Mouse (Mus musculus): ENCODE measurements around the gene Prex1. TPM values are rescaled to one million over a fixed set of nuclear protein-coding genes. Genes with fewer than 3 reads are reported as not detected.
A peak's percentile ranks its signal among the peaks of the same experiment; 100 is the strongest.

Gene Prex1
- polyA plus RNA-seq, 1 experiment: 38.8 TPM

- H3K4me1 ChIP-seq (ENCODE audit: control insufficient read depth, insufficient read depth, low read length): peaks cover 17% of the 10 kb centered on the region
- H3K4me3 ChIP-seq (replicated peaks; ENCODE audit: control insufficient read depth, low read depth, low read length): no peak overlapping the region
- H3K27ac ChIP-seq (ENCODE audit: control insufficient read depth, insufficient read depth, low read depth, low read length, poor library complexity): peak overlapping the region; percentile 67
- WGBS: 32% methylated on average over 17 of the region's 17 CpGs
- TF ChIP-seq POLR2A (IDR thresholded peaks at IDR 0.05; ENCODE audit: borderline replicate concordance, control insufficient read depth, low read depth, low read length): no peak
- no peak for TF ChIP-seq CTCF (IDR thresholded peaks at IDR 0.05; ENCODE audit: control insufficient read depth, insufficient read depth, low read length)
Observed at GRCm38 (mm10) chr2:166629941-166630674, 83.5 kb downstream of the Prex1 start.

- Histone ChIP-seq H3K4me1 (ENCODE audit: control insufficient read depth, insufficient read depth, low read length) (peaks cover 23% of the 10 kb centered on the region), H3K27ac (ENCODE audit: control insufficient read depth, insufficient read depth, low read depth, low read length, poor library complexity) (peak overlapping the region; percentile 60), H3K4me3 (replicated peaks; ENCODE audit: control insufficient read depth, low read depth, low read length) (no peak overlapping the region)
- WGBS: 53% methylated on average over 6 of the region's 6 CpGs
- no peak for TF ChIP-seq CTCF (IDR thresholded peaks at IDR 0.05; ENCODE audit: control insufficient read depth, insufficient read depth, low read length)
Observed at GRCm38 (mm10) chr2:166627578-166627977, 86.1 kb downstream of the Prex1 start.

GRCm38 (mm10) chr2:166625219-166625618 lies 88.4 kb downstream of the Prex1 start:
- Histone ChIP-seq H3K4me3 (replicated peaks; ENCODE audit: control insufficient read depth, low read depth, low read length) (no peak overlapping the region), H3K27ac (ENCODE audit: control insufficient read depth, insufficient read depth, low read depth, low read length, poor library complexity) (peak overlapping the region; percentile 24; the same call in 1 of the 2 replicates), H3K4me1 (ENCODE audit: control insufficient read depth, insufficient read depth, low read length) (peaks cover 20% of the 10 kb centered on the region)
- no peak for TF ChIP-seq CTCF (IDR thresholded peaks at IDR 0.05; ENCODE audit: control insufficient read depth, insufficient read depth, low read length)
- TF ChIP-seq POLR2A (IDR thresholded peaks at IDR 0.05; ENCODE audit: borderline replicate concordance, control insufficient read depth, low read depth, low read length): no peak
- WGBS: 35% methylated on average over 11 of the region's 11 CpGs

- WGBS: 38% methylated on average over 9 of the region's 9 CpGs
Observed at GRCm38 (mm10) chr2:166623081-166623567, 90.5 kb downstream of the Prex1 start.

GRCm38 (mm10) chr2:166622590-166622989 lies 91.0 kb downstream of the Prex1 start:
- Histone ChIP-seq H3K4me1 (ENCODE audit: control insufficient read depth, insufficient read depth, low read length) (peaks cover 18% of the 10 kb centered on the region), H3K4me3 (replicated peaks; ENCODE audit: control insufficient read depth, low read depth, low read length) (no peak overlapping the region), H3K27ac (ENCODE audit: control insufficient read depth, insufficient read depth, low read depth, low read length, poor library complexity) (peak overlapping the region; percentile 46; the same call in 1 of the 2 replicates)
- TF ChIP-seq CTCF (IDR thresholded peaks at IDR 0.05; ENCODE audit: control insufficient read depth, insufficient read depth, low read length) (no peak), POLR2A (IDR thresholded peaks at IDR 0.05; ENCODE audit: borderline replicate concordance, control insufficient read depth, low read depth, low read length) (no peak)
- WGBS: 26% methylated on average over 7 of the region's 7 CpGs

More at GRCm38 (mm10) chr2:166623081-166623567, 90.5 kb downstream of the Prex1 start:
- Histone ChIP-seq H3K4me1 (ENCODE audit: control insufficient read depth, insufficient read depth, low read length) (peaks cover 20% of the 10 kb centered on the region), H3K27ac (ENCODE audit: control insufficient read depth, insufficient read depth, low read depth, low read length, poor library complexity) (peak overlapping the region; percentile 46), H3K4me3 (replicated peaks; ENCODE audit: control insufficient read depth, low read depth, low read length) (no peak overlapping the region)
- TF ChIP-seq POLR2A (IDR thresholded peaks at IDR 0.05; ENCODE audit: borderline replicate concordance, control insufficient read depth, low read depth, low read length) (no peak), CTCF (IDR thresholded peaks at IDR 0.05; ENCODE audit: control insufficient read depth, insufficient read depth, low read length) (no peak)

GRCm38 (mm10) chr2:166622079-166622478 lies 91.6 kb downstream of the Prex1 start:
- WGBS: 88% methylated on average over 6 of the region's 6 CpGs

GRCm38 (mm10) chr2:166620529-166621466 lies 92.8 kb downstream of the Prex1 start:
- WGBS: 40% methylated on average over 20 of the region's 20 CpGs
- Histone ChIP-seq H3K27ac (ENCODE audit: control insufficient read depth, insufficient read depth, low read depth, low read length, poor library complexity) (peak overlapping the region; percentile 23), H3K4me3 (replicated peaks; ENCODE audit: control insufficient read depth, low read depth, low read length) (no peak overlapping the region), H3K4me1 (ENCODE audit: control insufficient read depth, insufficient read depth, low read length) (peaks cover 17% of the 10 kb centered on the region)
- 0 out of 2 replicates have a peak, but pooled peaks have one; percentile 12 for TF ChIP-seq CTCF (IDR thresholded peaks at IDR 0.05; ENCODE audit: control insufficient read depth, insufficient read depth, low read length)
- TF ChIP-seq POLR2A (IDR thresholded peaks at IDR 0.05; ENCODE audit: borderline replicate concordance, control insufficient read depth, low read depth, low read length): no peak

More at GRCm38 (mm10) chr2:166622079-166622478, 91.6 kb downstream of the Prex1 start:
- Histone ChIP-seq H3K27ac (ENCODE audit: control insufficient read depth, insufficient read depth, low read depth, low read length, poor library complexity) (no peak overlapping the region), H3K4me3 (replicated peaks; ENCODE audit: control insufficient read depth, low read depth, low read length) (no peak overlapping the region), H3K4me1 (ENCODE audit: control insufficient read depth, insufficient read depth, low read length) (peaks cover 17% of the 10 kb centered on the region)
- no peak for TF ChIP-seq CTCF (IDR thresholded peaks at IDR 0.05; ENCODE audit: control insufficient read depth, insufficient read depth, low read length)
- TF ChIP-seq POLR2A (IDR thresholded peaks at IDR 0.05; ENCODE audit: borderline replicate concordance, control insufficient read depth, low read depth, low read length): no peak

Measured in bone marrow, adult 2 months (tissue).